Mouse (Mus musculus): Measurements from ENCODE around the gene Adk. TPM values are rescaled to one million over a fixed set of nuclear protein-coding genes. Genes with fewer than 3 reads are reported as not detected.

The Adk gene
- 131 and 133 TPM in 2 replicates for polyA plus RNA-seq (2014; fragmentation: Nextera tagmentation; extraction: Ambion mirVana)

- H3K4me1 ChIP-seq (ENCODE audit: control insufficient read depth, insufficient read depth, low read length): peaks cover 12% of the 10 kb centered on the region; the same call in 1 of the 2 replicates
- DNase-seq (ENCODE audit: low spot score) (peak; percentile 98), ATAC-seq (ENCODE audit: low read depth) (peak; percentile 98)
- no peaks in the 10 kb centered on the region for H3K27me3 ChIP-seq (replicated peaks; ENCODE audit: control insufficient read depth, insufficient read depth, low read length)
- H3K9me3 ChIP-seq (ENCODE audit: control insufficient read depth, low read length): no peaks in the 10 kb centered on the region
- H3K36me3 ChIP-seq (ENCODE audit: control insufficient read depth, insufficient read depth, low read length): no peaks in the 10 kb centered on the region
- H3K27ac ChIP-seq (replicated peaks; ENCODE audit: low read depth, low read length): peak within 1 kb of the TSS; percentile 91
- WGBS: 0% methylated on average over 30 of the region's 48 CpGs
- peak within 1 kb of the TSS; percentile 70 for H3K4me2 ChIP-seq (ENCODE audit: low read depth, low read length)
- peak within 1 kb of the TSS; percentile 88 for H3K4me3 ChIP-seq (ENCODE audit: low read depth, low read length)
- peak within 1 kb of the TSS; percentile 84 for H3K9ac ChIP-seq (ENCODE audit: low read depth, low read length)
Measured at GRCm38 (mm10) chr14:21052112-21052780, at the start of gene Adk, which contains the start of gene Ap3m1. Gene Adk (plus strand): TSS chr14:21052574. Gene Ap3m1 (minus strand): TSS chr14:21052508.

GRCm38 (mm10) chr14:21013800-21014334 is 38.5 kb upstream of the Adk start:
- Histone ChIP-seq H3K36me3 (ENCODE audit: control insufficient read depth, insufficient read depth, low read length) (peaks cover 40% of the 10 kb centered on the region), H3K9me3 (ENCODE audit: control insufficient read depth, low read length) (no peaks in the 10 kb centered on the region)

GRCm38 (mm10) chr14:21017871-21018270 is 34.5 kb upstream of the Adk start:
- DNase-seq (ENCODE audit: low spot score) (no peak), ATAC-seq (ENCODE audit: low read depth) (no peak)

More at GRCm38 (mm10) chr14:21013800-21014334, 38.5 kb upstream of the Adk start:
- 74% methylated on average over 5 of the region's 5 CpGs for WGBS
- Histone ChIP-seq H3K27me3 (replicated peaks; ENCODE audit: control insufficient read depth, insufficient read depth, low read length) (no peaks in the 10 kb centered on the region), H3K9ac (ENCODE audit: low read depth, low read length) (no peak overlapping the region), H3K4me3 (ENCODE audit: low read depth, low read length) (no peak overlapping the region), H3K27ac (replicated peaks; ENCODE audit: low read depth, low read length) (no peak overlapping the region), H3K4me2 (ENCODE audit: low read depth, low read length) (no peak overlapping the region), H3K4me1 (ENCODE audit: control insufficient read depth, insufficient read depth, low read length) (no peaks in the 10 kb centered on the region)
- ATAC-seq (ENCODE audit: low read depth) (no peak), DNase-seq (ENCODE audit: low spot score) (no peak)

GRCm38 (mm10) chr14:21018977-21019376 is 33.4 kb upstream of the Adk start:
- H3K4me2 ChIP-seq (ENCODE audit: low read depth, low read length): no peak overlapping the region
- H3K27ac ChIP-seq (replicated peaks; ENCODE audit: low read depth, low read length): no peak overlapping the region
- no peak overlapping the region for H3K9ac ChIP-seq (ENCODE audit: low read depth, low read length)
- H3K27me3 ChIP-seq (replicated peaks; ENCODE audit: control insufficient read depth, insufficient read depth, low read length): no peaks in the 10 kb centered on the region
- peaks cover 61% of the 10 kb centered on the region for H3K36me3 ChIP-seq (ENCODE audit: control insufficient read depth, insufficient read depth, low read length)
- H3K9me3 ChIP-seq (ENCODE audit: control insufficient read depth, low read length): no peaks in the 10 kb centered on the region
- peak; percentile 84 for ATAC-seq (ENCODE audit: low read depth)
- H3K4me3 ChIP-seq (ENCODE audit: low read depth, low read length): no peak overlapping the region
- peak; percentile 58 for DNase-seq (ENCODE audit: low spot score)
- WGBS: 46% methylated on average over 3 of the region's 3 CpGs
- no peaks in the 10 kb centered on the region for H3K4me1 ChIP-seq (ENCODE audit: control insufficient read depth, insufficient read depth, low read length)

More at GRCm38 (mm10) chr14:21017871-21018270, 34.5 kb upstream of the Adk start:
- WGBS: 87% methylated on average over 5 of the region's 5 CpGs
- H3K36me3 ChIP-seq (ENCODE audit: control insufficient read depth, insufficient read depth, low read length): peaks cover 51% of the 10 kb centered on the region
- no peaks in the 10 kb centered on the region for H3K4me1 ChIP-seq (ENCODE audit: control insufficient read depth, insufficient read depth, low read length)
- no peaks in the 10 kb centered on the region for H3K9me3 ChIP-seq (ENCODE audit: control insufficient read depth, low read length)
- H3K4me2 ChIP-seq (ENCODE audit: low read depth, low read length): no peak overlapping the region
- no peak overlapping the region for H3K9ac ChIP-seq (ENCODE audit: low read depth, low read length)
- H3K27ac ChIP-seq (replicated peaks; ENCODE audit: low read depth, low read length): no peak overlapping the region
- H3K4me3 ChIP-seq (ENCODE audit: low read depth, low read length): no peak overlapping the region
- no peaks in the 10 kb centered on the region for H3K27me3 ChIP-seq (replicated peaks; ENCODE audit: control insufficient read depth, insufficient read depth, low read length)

- no peak overlapping the region for H3K27ac ChIP-seq (replicated peaks; ENCODE audit: low read depth, low read length)
- H3K36me3 ChIP-seq (ENCODE audit: control insufficient read depth, insufficient read depth, low read length): peaks cover 68% of the 10 kb centered on the region
- H3K4me2 ChIP-seq (ENCODE audit: low read depth, low read length): no peak overlapping the region
- H3K27me3 ChIP-seq (replicated peaks; ENCODE audit: control insufficient read depth, insufficient read depth, low read length): no peaks in the 10 kb centered on the region
- no peak overlapping the region for H3K9ac ChIP-seq (ENCODE audit: low read depth, low read length)
- H3K9me3 ChIP-seq (ENCODE audit: control insufficient read depth, low read length): no peaks in the 10 kb centered on the region
- WGBS: 95% methylated on average over 8 of the region's 8 CpGs
- no peak overlapping the region for H3K4me3 ChIP-seq (ENCODE audit: low read depth, low read length)
- no peak for ATAC-seq (ENCODE audit: low read depth)
- H3K4me1 ChIP-seq (ENCODE audit: control insufficient read depth, insufficient read depth, low read length): no peaks in the 10 kb centered on the region
- DNase-seq (ENCODE audit: low spot score): no peak
Measured at GRCm38 (mm10) chr14:21020435-21020834, 31.9 kb upstream of the Adk start.

GRCm38 (mm10) chr14:21027542-21027941 is 24.8 kb upstream of the Adk start:
- Histone ChIP-seq H3K4me1 (ENCODE audit: control insufficient read depth, insufficient read depth, low read length) (0 out of 2 replicates have a peak, but pooled peaks cover 4% of the 10 kb centered on the region), H3K4me2 (ENCODE audit: low read depth, low read length) (no peak overlapping the region), H3K27ac (replicated peaks; ENCODE audit: low read depth, low read length) (no peak overlapping the region), H3K9me3 (ENCODE audit: control insufficient read depth, low read length) (no peaks in the 10 kb centered on the region), H3K36me3 (ENCODE audit: control insufficient read depth, insufficient read depth, low read length) (peaks cover 75% of the 10 kb centered on the region), H3K4me3 (ENCODE audit: low read depth, low read length) (no peak overlapping the region), H3K27me3 (replicated peaks; ENCODE audit: control insufficient read depth, insufficient read depth, low read length) (no peaks in the 10 kb centered on the region), H3K9ac (ENCODE audit: low read depth, low read length) (no peak overlapping the region)
- ATAC-seq (ENCODE audit: low read depth): no peak
- DNase-seq (ENCODE audit: low spot score): no peak

GRCm38 (mm10) chr14:21029025-21029659 is 23.2 kb upstream of the Adk start:
- Histone ChIP-seq H3K9ac (ENCODE audit: low read depth, low read length) (no peak overlapping the region), H3K36me3 (ENCODE audit: control insufficient read depth, insufficient read depth, low read length) (peaks cover 67% of the 10 kb centered on the region), H3K27me3 (replicated peaks; ENCODE audit: control insufficient read depth, insufficient read depth, low read length) (no peaks in the 10 kb centered on the region), H3K4me2 (ENCODE audit: low read depth, low read length) (no peak overlapping the region), H3K4me1 (ENCODE audit: control insufficient read depth, insufficient read depth, low read length) (0 out of 2 replicates have a peak, but pooled peaks cover 5% of the 10 kb centered on the region), H3K9me3 (ENCODE audit: control insufficient read depth, low read length) (no peaks in the 10 kb centered on the region), H3K27ac (replicated peaks; ENCODE audit: low read depth, low read length) (no peak overlapping the region), H3K4me3 (ENCODE audit: low read depth, low read length) (no peak overlapping the region)
- ATAC-seq (ENCODE audit: low read depth) (no peak), DNase-seq (ENCODE audit: low spot score) (no peak)
- WGBS: 84% methylated on average over 11 of the region's 11 CpGs

GRCm38 (mm10) chr14:21031783-21032511 is 20.4 kb upstream of the Adk start:
- Histone ChIP-seq H3K9me3 (ENCODE audit: control insufficient read depth, low read length) (no peaks in the 10 kb centered on the region), H3K27ac (replicated peaks; ENCODE audit: low read depth, low read length) (peak overlapping the region; percentile 69), H3K27me3 (replicated peaks; ENCODE audit: control insufficient read depth, insufficient read depth, low read length) (no peaks in the 10 kb centered on the region), H3K4me3 (ENCODE audit: low read depth, low read length) (no peak overlapping the region), H3K9ac (ENCODE audit: low read depth, low read length) (no peak overlapping the region), H3K4me2 (ENCODE audit: low read depth, low read length) (no peak overlapping the region), H3K36me3 (ENCODE audit: control insufficient read depth, insufficient read depth, low read length) (peaks cover 69% of the 10 kb centered on the region), H3K4me1 (ENCODE audit: control insufficient read depth, insufficient read depth, low read length) (0 out of 2 replicates have a peak, but pooled peaks cover 5% of the 10 kb centered on the region)
- ATAC-seq (ENCODE audit: low read depth): peak; percentile 72
- 46% methylated on average over 6 of the region's 6 CpGs for WGBS
- peak; percentile 78 for DNase-seq (ENCODE audit: low spot score)

Data from embryonic facial prominence, embryonic 14.5 days (tissue).